Mouse (Mus musculus): ENCODE measurements at regions not wholly inside any gene's neighbourhood (a gene's known extent, or its start where the extent isn't known, plus 50 kb on each side); places are given as distances from the start of the nearest gene placed in this dataset.

GRCm38 (mm10) chr16:78247189-78247588 is 54.1 kb upstream of the Cxadr start:
- no peak for DNase-seq (ENCODE audit: low read depth, low spot score)

GRCm38 (mm10) chr16:78242678-78243077 is 58.6 kb upstream of the Cxadr start:
- DNase-seq (ENCODE audit: low read depth, low spot score): no peak

GRCm38 (mm10) chr16:78240152-78240551 is 61.1 kb upstream of the Cxadr start:
- DNase-seq (ENCODE audit: low read depth, low spot score): no peak

- no peak for DNase-seq (ENCODE audit: low read depth, low spot score)
Measured at GRCm38 (mm10) chr16:78238052-78238701, 63.1 kb upstream of the Cxadr start.

- no peak for DNase-seq (ENCODE audit: low read depth, low spot score)
Measured at GRCm38 (mm10) chr16:78237641-78238051, 63.6 kb upstream of the Cxadr start.

- DNase-seq (ENCODE audit: low read depth, low spot score): no peak
Measured at GRCm38 (mm10) chr16:78236746-78237640, 64.3 kb upstream of the Cxadr start.

GRCm38 (mm10) chr16:78232205-78232604 is 69.1 kb upstream of the Cxadr start:
- DNase-seq (ENCODE audit: low read depth, low spot score): no peak

- no peak for DNase-seq (ENCODE audit: low read depth, low spot score)
Measured at GRCm38 (mm10) chr16:78229013-78229412, 72.3 kb upstream of the Cxadr start.

- no peak for DNase-seq (ENCODE audit: low read depth, low spot score)
Measured at GRCm38 (mm10) chr16:78222377-78222776, 78.9 kb upstream of the Cxadr start.

- DNase-seq (ENCODE audit: low read depth, low spot score): no peak
Measured at GRCm38 (mm10) chr16:78221781-78222180, 79.5 kb upstream of the Cxadr start.

- DNase-seq (ENCODE audit: low read depth, low spot score): no peak
Measured at GRCm38 (mm10) chr16:78217633-78218032, 83.7 kb upstream of the Cxadr start.

- DNase-seq (ENCODE audit: low read depth, low spot score): no peak
Measured at GRCm38 (mm10) chr16:78216752-78217351, 84.4 kb upstream of the Cxadr start.

GRCm38 (mm10) chr16:78211687-78212086 is 89.6 kb upstream of the Cxadr start:
- DNase-seq (ENCODE audit: low read depth, low spot score): no peak

- no peak for DNase-seq (ENCODE audit: low read depth, low spot score)
Measured at GRCm38 (mm10) chr16:78208321-78208720, 93.0 kb upstream of the Cxadr start.

- DNase-seq (ENCODE audit: low read depth, low spot score): no peak
Measured at GRCm38 (mm10) chr16:78204332-78204731, 97.0 kb upstream of the Cxadr start.

GRCm38 (mm10) chr16:78200044-78200830 is 101.1 kb upstream of the Cxadr start:
- no peak for DNase-seq (ENCODE audit: low read depth, low spot score)

GRCm38 (mm10) chr16:78199252-78199651 is 102.0 kb upstream of the Cxadr start:
- DNase-seq (ENCODE audit: low read depth, low spot score): no peak

- peak; percentile 37 for DNase-seq (ENCODE audit: low read depth, low spot score)
Measured at GRCm38 (mm10) chr16:78198642-78199121, 102.6 kb upstream of the Cxadr start.

GRCm38 (mm10) chr16:78197252-78197896 is 103.9 kb upstream of the Cxadr start:
- peak; percentile 54 for DNase-seq (ENCODE audit: low read depth, low spot score)

GRCm38 (mm10) chr16:78170627-78171605 is 130.4 kb upstream of the Cxadr start:
- no peak for DNase-seq (ENCODE audit: low read depth, low spot score)
